In the genomic region with DNA sequence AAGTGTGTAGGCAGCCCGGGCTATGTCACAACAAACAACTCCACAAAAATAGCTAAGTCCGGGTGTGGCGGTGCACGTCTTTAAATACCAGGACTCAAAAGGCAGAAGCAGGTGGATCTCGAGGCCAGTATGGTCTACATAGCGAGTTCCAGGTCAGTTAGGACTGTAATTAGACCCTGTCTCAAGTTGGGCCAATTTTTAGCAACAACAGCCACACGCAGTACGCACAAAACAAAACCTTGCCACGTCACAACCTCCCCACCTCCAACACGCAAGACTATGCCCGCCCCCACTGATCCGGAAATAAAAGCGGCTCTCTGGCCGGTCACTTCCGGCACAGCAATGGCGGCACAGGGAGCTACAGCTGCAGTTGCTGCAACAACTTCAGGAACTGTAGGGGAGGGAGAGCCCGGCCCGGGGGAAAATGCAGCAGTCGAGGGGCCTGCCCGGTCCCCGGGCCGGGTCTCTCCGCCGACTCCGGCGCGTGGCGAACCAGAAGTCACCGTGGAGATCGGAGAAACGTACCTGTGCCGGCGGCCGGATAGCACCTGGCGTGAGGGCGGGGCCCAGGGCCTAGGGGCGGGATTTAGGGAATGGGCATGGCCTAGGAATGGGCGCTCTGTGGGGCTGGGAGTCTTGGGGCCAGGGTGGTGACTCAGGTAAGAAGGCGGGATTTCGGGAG, we compare ENCODE assay signal across 8 mouse cellular contexts. TPM values are rescaled to one million over a fixed set of nuclear protein-coding genes. Genes with fewer than 3 reads are reported as not detected.
A peak's percentile ranks its signal among the peaks of the same experiment; 100 is the strongest.
DNase-seq lines count a peak whose midpoint lies in the region; ATAC-seq and TF ChIP-seq lines count a peak whose summit lies in the region.

A gene (plus strand): TSS at position 327 of the 682 bp plus-strand sequence.

- peak within 1 kb of the TSS; percentile 31; the same call in 1 of the 2 replicates for H3K27ac ChIP-seq in forebrain, embryonic 11.5 days (ENCODE audit: low read depth, low read length)
- H3K27ac ChIP-seq in heart, embryonic 15.5 days: peak within 1 kb of the TSS; percentile 71
- peak within 1 kb of the TSS; percentile 82 for H3K27ac ChIP-seq in liver, embryonic 13.5 days
- peak within 1 kb of the TSS; percentile 90 for H3K27ac ChIP-seq in stomach, embryonic 15.5 days

- H3K4me1 ChIP-seq in E14TG2a.4 (replicated peaks; ENCODE audit: low read depth, low read length): peaks cover 45% of the 10 kb centered on the region
- peaks cover 5% of the 10 kb centered on the region; the same call in 1 of the 2 replicates for H3K4me1 ChIP-seq in forebrain, embryonic 11.5 days (replicated peaks; ENCODE audit: control insufficient read depth, insufficient read depth, low read length)
- H3K4me1 ChIP-seq in heart, embryonic 15.5 days (replicated peaks): peaks cover 12% of the 10 kb centered on the region
- peaks cover 17% of the 10 kb centered on the region for H3K4me1 ChIP-seq in liver, embryonic 13.5 days (replicated peaks)
- 0 out of 2 replicates have a peak, but pooled peaks cover 4% of the 10 kb centered on the region for H3K4me1 ChIP-seq in stomach, embryonic 15.5 days

- DNase-seq in c-Kit-positive CD71-positive TER-119-negative erythroid progenitor cells, embryonic 14.5 days (ENCODE audit: low read depth): peak; percentile 91
- DNase-seq in forebrain, embryonic 11.5 days (ENCODE audit: low spot score): peak; percentile 93
- peak; percentile 94 to 96 for DNase-seq in kidney, postnatal 25 days
- peak; percentile 83 for DNase-seq in liver, embryonic 13.5 days
- peak; percentile 92 for DNase-seq in neural tube, embryonic 10.5 days (ENCODE audit: extremely low spot score, low spot score)

- under 1% methylated on average over 40 of the region's 40 CpGs for WGBS in forebrain, embryonic 11.5 days
- WGBS in heart, embryonic 15.5 days: under 1% methylated on average over 40 of the region's 40 CpGs
- 1% methylated on average over 40 of the region's 40 CpGs for WGBS in liver, embryonic 13.5 days (ENCODE audit: insufficient replicate concordance)
- 1% methylated on average over 40 of the region's 40 CpGs for WGBS in stomach, embryonic 15.5 days

- H3K9ac ChIP-seq in forebrain, embryonic 11.5 days (ENCODE audit: low read length): peak within 1 kb of the TSS; percentile 69
- peak within 1 kb of the TSS; percentile 78 for H3K9ac ChIP-seq in heart, embryonic 15.5 days
- H3K9ac ChIP-seq in liver, embryonic 13.5 days: peak within 1 kb of the TSS; percentile 74
- H3K9ac ChIP-seq in stomach, embryonic 15.5 days: peak within 1 kb of the TSS; percentile 73

- ATAC-seq in forebrain, embryonic 11.5 days (replicated peaks; ENCODE audit: low FRiP score): peak; percentile 95
- peak; percentile 93 for ATAC-seq in heart, embryonic 15.5 days (replicated peaks; ENCODE audit: insufficient number of reproducible peaks, insufficient read depth, low FRiP score, low read depth)
- peak; percentile 96 for ATAC-seq in liver, embryonic 13.5 days (ENCODE audit: low read depth)
- ATAC-seq in stomach, embryonic 15.5 days (ENCODE audit: insufficient read depth, low FRiP score, low read depth): peak; percentile 95

- peaks cover 66% of the 10 kb centered on the region for H3K36me3 ChIP-seq in E14TG2a.4 (ENCODE audit: insufficient read depth, low read length)
- peaks cover 11% of the 10 kb centered on the region for H3K36me3 ChIP-seq in forebrain, embryonic 11.5 days (ENCODE audit: control insufficient read depth, insufficient read depth, low read length)
- peaks cover 36% of the 10 kb centered on the region for H3K36me3 ChIP-seq in heart, embryonic 15.5 days
- peaks cover 48% of the 10 kb centered on the region for H3K36me3 ChIP-seq in liver, embryonic 13.5 days
- peaks cover 38% of the 10 kb centered on the region for H3K36me3 ChIP-seq in stomach, embryonic 15.5 days

- no peaks in the 10 kb centered on the region for H3K27me3 ChIP-seq in E14TG2a.4 (ENCODE audit: insufficient read depth, low read length)
- H3K27me3 ChIP-seq in forebrain, embryonic 11.5 days (ENCODE audit: control insufficient read depth, insufficient read depth, low read length): no peaks in the 10 kb centered on the region
- no peaks in the 10 kb centered on the region for H3K27me3 ChIP-seq in heart, embryonic 15.5 days
- no peaks in the 10 kb centered on the region for H3K27me3 ChIP-seq in liver, embryonic 13.5 days
- H3K27me3 ChIP-seq in stomach, embryonic 15.5 days (replicated peaks): no peaks in the 10 kb centered on the region

- peak within 1 kb of the TSS; percentile 93 for H3K4me3 ChIP-seq in E14TG2a.4 (replicated peaks; ENCODE audit: low read length)
- peak within 1 kb of the TSS; percentile 75 for H3K4me3 ChIP-seq in forebrain, embryonic 11.5 days (ENCODE audit: low read depth, low read length)
- H3K4me3 ChIP-seq in heart, embryonic 15.5 days: peak within 1 kb of the TSS; percentile 77
- peak within 1 kb of the TSS; percentile 75 for H3K4me3 ChIP-seq in liver, embryonic 13.5 days (replicated peaks)
- H3K4me3 ChIP-seq in stomach, embryonic 15.5 days (replicated peaks): peak within 1 kb of the TSS; percentile 81

- H3K4me2 ChIP-seq in forebrain, embryonic 11.5 days (ENCODE audit: low read depth, low read length, severe bottlenecking): peak within 1 kb of the TSS; percentile 63
- peak within 1 kb of the TSS; percentile 68 for H3K4me2 ChIP-seq in heart, embryonic 15.5 days
- peak within 1 kb of the TSS; percentile 80 for H3K4me2 ChIP-seq in liver, embryonic 13.5 days
- peak within 1 kb of the TSS; percentile 65 for H3K4me2 ChIP-seq in stomach, embryonic 15.5 days

- TF ChIP-seq CTCF in E14TG2a.4 (conservative IDR thresholded peaks at IDR 0.05; ENCODE audit: low read length): no peak

- H3K9me3 ChIP-seq in E14TG2a.4 (ENCODE audit: low read length): no peaks in the 10 kb centered on the region
- no peaks in the 10 kb centered on the region for H3K9me3 ChIP-seq in forebrain, embryonic 11.5 days (ENCODE audit: control insufficient read depth, low read length)
- no peaks in the 10 kb centered on the region for H3K9me3 ChIP-seq in heart, embryonic 15.5 days (replicated peaks)
- H3K9me3 ChIP-seq in liver, embryonic 13.5 days (replicated peaks): no peaks in the 10 kb centered on the region
- no peaks in the 10 kb centered on the region for H3K9me3 ChIP-seq in stomach, embryonic 15.5 days

RNA-seq across cellular contexts. Expression of the gene that starts here (rescaled TPM):
- polyA plus RNA-seq in forebrain, embryonic 11.5 days (2014; fragmentation: Nextera tagmentation; extraction: Ambion mirVana): 55.9 and 58.3 TPM in 2 replicates
- 23.5 and 27.6 TPM in 2 replicates for polyA plus RNA-seq in heart, embryonic 15.5 days (2015; fragmentation: Nextera tagmentation; extraction: Ambion mirVana)
- polyA plus RNA-seq in liver, embryonic 13.5 days (2015; fragmentation: Nextera tagmentation; extraction: Ambion mirVana): 20.5 and 22.7 TPM in 2 replicates
- polyA plus RNA-seq in stomach, embryonic 15.5 days (2015; fragmentation: Nextera tagmentation; extraction: Ambion mirVana): 35.0 and 35.6 TPM in 2 replicates

Comparison
In these comparisons a context has a peak if more than half of its experiments do, and no peak if none do; other contexts are left out.
1. Peak in every context shown above with its lines: DNase-seq, ATAC-seq, H3K4me3 ChIP-seq and H3K27ac ChIP-seq.
2. H3K27ac ChIP-seq: peak in every context shown above with its lines; median percentile 90 in stomach, embryonic 15.5 days; 82 in liver, embryonic 13.5 days; 71 in heart, embryonic 15.5 days; 31 in forebrain, embryonic 11.5 days.